Mouse (Mus musculus) urinary bladder, postnatal 14 days (tissue): ENCODE data around the gene Gm4737.
"Not testable (repeated sequence)": the region's sequence is repeated elsewhere in the genome, so short reads cannot be mapped to it uniquely, and the experiment has no call there.

Source experiments
- DNase-seq: peaks from one replicate; pipeline ENCODE4 v3.0.0; 2021; ENCODE audit warnings: low spot score

Gene Gm4737

DNA sequence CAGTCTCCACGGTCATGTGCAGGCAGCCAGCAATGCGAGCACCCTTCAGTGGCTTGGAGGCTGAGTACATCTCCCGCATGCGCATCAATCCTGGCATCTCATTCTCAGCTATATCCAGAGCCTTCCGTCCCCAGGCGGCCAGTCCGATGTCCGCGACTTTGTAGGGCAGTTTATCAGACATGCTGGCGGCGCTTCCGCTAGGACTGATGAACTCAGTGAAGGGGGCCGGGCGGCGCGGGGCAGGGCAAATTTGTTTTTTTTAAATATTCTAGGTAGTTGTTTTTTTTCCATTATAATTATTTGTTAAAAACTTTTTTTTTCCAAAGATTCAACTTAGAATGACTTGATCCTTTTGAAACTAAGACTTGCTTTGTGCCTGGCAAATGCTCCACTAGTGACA lies at the start of gene Gm4737:
Gene Gm4737, minus strand, starts transcription at position 246 of the 400 bp plus-strand sequence.
- not testable (repeated sequence) for DNase-seq

DNA sequence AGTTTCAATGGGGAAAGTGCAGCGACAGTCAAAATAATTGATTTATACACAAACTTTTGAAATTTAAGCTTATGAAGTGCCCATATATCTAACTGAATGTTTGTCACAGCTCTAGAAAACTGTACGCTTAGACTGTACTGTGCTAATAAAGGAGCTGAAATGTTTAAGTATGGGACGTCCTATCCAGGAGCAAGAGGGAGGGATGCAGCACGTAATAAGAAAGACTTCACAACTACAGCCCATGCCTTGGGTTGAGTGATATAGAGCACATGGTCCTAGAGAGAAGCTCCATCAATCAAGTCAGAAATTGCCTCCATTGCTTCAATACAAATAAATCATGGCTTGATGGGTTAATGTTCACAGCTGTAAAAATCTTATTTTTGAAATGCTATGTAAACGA lies 40.9 kb upstream of the Gm4737 start:
- no peak for DNase-seq

DNA sequence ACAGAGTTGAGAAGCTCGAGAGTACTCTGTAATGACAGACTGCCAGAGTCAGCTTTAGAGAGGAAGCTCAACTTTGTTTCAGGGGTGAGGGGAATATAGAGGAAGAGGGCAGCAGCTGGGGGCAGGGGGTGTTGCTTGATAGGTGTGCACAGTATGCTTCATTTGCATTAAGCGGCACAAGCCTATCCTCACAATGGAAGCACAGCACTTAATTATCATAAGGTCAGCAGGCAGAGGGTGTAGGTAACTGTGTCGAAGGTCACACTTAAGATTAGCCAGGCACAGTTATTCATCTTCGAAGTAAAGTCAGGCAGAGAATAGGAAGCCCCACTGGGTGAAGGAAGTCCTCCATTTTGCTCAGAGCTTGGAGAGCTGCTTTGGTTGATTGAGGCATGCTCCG lies 28.2 kb upstream of the Gm4737 start:
- DNase-seq = no peak

DNA sequence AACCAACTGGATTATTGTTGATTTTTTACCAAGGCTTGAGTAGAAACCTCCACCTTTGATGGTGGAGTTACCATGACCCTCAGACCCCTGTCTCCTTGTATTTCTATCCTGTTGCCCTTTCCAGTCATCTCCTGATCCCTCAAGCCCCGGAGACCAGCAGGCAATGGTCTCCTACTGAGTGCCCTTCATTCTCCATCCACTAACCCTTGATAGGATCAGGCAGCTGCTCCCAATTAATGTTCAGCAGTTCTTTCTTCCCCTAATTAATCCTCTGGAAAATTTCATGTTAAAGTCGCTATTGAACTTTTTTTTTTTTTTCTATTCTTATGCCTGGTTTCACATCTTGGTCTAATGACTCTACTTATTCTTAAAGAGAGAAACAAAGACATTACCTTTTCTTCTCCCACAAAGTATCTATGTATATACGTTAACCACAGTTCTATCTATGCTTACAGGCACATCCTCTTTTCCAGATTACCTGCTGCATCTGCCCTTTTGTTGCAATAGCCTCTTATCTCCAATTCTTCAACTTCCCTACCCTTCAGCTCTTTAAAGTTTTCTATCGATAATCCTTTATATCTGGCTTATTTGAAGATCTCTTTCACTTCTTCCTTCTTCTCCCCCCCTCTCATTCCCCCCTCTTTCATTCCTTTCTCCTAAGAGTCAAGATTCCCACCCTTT lies 23.4 kb upstream of the Gm4737 start:
- DNase-seq = no peak

DNA sequence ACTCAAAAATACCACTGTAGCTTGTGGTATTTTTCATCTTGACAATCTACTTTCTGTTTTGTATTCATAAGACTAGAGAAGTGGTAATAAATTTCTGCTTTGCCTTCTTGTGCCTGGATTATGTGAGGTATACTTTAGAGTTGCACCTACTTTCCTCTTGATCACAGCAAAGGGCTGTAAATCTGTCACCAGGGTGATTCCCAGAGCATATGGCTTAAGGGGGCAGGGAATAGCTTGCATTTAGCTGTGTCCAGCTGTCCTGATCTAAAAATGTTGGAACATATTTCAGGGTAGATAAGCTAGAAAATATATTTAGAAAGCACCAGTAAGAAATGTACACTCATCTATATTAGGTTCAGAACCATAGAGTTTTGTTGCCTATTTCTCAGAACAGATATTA lies 18.2 kb upstream of the Gm4737 start:
- DNase-seq = no peak

DNA sequence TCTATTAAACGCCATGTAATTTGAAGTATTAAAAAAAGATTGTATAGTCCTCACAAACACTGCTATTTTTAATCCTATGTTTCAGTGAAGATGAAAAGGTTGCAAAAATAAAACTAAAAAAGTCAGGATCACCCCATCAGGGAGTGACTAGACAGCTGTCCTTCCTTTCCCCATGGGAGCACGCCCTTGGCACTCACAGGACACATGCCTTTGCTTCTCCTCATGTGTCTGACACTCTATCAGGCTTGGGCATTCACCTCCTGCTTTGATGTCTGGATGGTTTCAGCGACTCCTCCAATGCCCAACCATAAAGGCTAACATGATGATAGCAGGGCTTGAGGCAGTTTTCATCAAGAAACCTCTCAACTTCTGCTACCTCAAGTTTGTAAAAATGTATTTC lies 12.1 kb upstream of the Gm4737 start:
- no peak for DNase-seq

DNA sequence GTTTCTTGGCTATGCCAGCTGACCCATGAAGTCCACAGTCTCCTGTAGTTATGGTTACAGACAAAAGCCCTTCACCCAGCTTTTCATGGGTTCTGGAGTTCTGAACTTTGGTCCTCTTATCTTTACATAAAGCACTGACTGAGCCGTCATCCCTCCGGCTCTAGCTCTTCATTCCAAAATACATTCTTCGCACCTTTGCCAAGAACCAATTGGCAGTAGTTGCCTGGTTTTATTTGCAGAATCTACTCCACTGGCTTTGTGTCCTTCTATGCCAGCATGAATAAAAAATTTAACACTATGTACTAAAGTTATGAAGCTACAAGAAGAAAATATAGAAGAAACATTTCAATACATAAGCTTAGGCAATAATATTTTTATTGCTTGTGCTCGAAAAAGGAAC lies 10.4 kb upstream of the Gm4737 start:
- no peak for DNase-seq

DNA sequence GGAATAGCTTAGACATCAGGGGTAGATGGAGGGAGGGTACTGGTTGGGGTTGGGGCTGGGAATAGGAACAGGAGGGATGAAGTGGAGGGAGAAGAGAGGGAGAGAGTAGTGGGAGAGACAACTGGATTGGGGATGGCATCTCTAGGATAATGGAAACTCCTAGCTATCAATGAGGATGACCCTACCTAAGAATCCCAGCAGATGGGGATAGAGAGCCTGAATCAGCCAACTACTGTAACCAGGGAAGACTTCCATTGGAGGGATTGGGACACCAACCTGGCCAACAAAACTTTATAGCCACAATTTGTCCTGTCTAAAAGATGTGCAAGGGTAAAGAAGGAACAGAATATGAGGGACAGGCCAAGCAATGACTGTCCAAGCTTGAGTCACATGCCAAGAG lies 3.7 kb downstream of the Gm4737 start:
- no peak for DNase-seq

DNA sequence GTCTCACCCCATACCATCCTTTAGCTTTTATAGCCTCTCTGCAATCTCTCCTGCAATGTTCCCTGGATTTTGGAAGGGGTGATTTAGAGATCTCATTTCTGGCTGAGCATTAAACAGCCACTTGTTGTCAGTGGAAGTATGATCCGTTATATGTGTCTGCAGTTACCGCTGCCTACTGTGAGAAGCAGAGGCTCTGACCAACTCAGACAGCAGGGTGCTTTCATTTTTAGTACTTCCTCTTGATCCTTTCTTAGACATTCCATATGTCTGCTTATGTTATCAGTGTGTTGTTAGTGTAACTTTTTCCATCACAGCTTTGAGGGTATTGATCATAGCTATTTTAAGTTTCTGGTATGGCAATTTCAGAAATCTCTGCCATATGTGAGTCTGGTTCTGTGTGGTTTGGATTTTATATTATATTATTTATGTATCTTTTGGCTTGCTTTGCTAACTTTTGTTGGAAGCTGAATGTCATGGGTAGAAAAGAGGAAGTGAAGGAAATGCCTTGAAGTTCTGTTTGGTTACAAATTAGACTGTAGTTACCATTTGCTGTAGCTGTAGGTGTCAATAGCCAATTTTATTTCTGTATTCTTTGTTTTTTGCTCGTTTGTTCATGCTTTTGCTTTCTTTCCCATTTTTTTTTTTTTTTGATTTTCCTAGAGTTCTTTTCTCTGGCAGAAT lies 6.1 kb downstream of the Gm4737 start:
- no peak for DNase-seq

DNA sequence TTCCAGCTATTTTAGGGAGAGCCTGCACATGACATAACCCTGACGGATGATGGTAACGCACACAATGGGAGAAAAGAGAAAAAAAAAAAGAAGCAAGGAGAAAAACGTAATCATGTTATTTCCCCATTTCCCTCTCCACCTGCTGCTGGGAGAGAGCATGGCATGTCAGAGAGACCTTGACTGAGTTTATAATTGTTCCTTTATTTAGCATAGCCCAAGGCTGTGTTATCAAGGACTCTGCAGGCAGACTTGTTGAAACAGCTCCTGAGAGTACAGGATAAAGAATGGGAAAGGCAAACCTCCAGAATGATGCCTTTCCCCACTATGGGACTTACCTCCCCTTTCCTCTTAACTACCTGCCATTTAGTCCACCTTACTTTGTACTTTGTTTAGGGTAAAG lies 7.9 kb downstream of the Gm4737 start:
- no peak for DNase-seq

DNA sequence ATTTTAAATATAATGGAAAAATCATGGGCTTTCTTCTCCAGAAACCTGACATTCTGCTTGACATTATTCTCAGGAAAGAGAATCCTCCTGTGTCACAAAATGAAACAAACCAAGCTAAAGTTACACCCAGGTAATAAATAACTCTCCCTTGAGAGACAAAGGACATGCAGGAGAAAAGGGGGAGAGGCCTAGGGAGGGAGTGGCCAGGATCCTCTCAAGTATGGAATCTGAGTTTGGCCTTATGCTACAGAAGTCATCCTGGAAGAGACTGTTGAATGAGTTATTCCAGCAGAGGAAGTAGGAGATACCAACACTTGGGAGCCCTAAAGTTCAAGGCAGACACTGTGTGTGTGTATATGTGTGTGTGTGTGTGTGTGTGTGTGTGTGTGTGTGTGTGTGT lies 32.6 kb downstream of the Gm4737 start:
- no peak for DNase-seq

DNA sequence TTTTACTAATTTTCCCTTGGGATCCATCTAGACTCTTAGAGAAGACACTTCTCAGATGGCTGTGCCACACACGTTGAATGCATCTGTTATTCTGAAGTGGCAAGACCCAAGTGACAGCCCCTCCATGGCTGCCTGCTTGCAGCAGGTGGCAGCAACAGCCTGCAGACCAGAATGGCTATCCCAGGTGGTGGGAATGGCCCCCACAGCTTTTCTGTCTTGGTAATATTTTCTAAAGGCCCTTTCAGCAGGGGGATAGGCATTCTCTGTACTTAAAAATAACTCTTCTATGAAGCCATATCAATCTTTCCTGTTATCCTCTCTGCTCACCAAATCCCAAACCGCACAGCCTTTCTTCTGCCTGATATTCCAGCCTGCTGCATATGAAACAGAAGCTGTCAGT lies 33.5 kb downstream of the Gm4737 start:
- no peak for DNase-seq

DNA sequence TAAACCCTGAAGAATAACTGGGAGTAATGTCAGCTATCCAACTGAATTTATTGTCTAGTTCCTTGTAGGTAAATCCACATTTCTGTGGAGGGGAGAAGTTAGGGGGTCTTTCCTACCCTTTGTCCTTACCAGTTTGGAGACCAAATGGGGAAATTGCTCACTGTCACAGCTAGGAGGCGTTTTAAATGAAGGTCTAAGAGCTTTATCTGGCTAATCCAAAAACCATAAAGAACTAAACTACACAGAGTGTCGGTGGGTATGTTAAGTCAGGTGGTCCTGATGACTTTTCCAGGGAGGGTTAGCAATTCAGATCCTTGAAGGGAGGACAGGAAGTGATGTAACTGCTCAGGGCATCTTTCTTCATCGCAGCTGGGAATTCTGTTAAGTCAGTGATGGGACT lies 34.3 kb downstream of the Gm4737 start:
- DNase-seq = no peak

DNA sequence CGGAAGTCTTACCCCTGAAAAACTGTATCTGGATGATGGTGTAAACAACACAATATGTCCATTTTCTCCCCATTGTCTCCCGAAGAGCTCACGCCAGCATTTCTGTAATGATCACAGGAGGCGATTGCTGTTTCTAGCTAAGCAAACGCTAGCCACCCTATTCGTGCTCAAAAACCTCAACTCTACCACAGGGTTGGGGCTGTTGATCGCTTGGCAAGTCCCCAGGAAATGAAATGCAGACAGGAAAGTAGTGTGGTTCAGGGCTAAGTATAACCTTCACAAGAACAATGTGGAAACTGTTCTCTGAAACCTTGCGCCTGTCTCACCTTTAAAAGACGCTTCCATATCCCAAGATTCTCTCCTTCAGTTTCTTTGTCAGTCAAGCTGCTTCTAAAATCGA lies 34.9 kb downstream of the Gm4737 start, which contains the start of gene Cd96:
Gene Cd96, minus strand, starts transcription at position 232 of the 400 bp plus-strand sequence.
- no peak for DNase-seq

DNA sequence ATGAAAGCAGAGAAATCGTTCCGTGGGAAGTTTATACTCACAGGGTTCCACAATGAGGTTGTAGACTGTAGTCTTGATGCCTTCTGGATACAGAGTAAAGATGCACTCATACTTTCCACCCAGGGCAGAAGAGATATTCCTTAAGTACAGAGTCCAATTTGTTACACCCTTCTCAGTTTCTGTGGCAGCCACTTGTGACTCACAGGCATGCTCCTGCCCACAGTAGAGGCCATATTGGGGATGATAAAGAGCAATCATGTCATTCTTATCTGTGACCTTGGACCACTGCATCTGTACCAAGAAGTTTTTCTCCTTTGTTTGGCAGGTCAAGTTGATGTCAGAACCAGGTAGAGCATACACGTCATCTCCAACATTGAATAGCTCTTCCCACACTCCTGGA lies 37.2 kb downstream of the Gm4737 start:
- no peak for DNase-seq

DNA sequence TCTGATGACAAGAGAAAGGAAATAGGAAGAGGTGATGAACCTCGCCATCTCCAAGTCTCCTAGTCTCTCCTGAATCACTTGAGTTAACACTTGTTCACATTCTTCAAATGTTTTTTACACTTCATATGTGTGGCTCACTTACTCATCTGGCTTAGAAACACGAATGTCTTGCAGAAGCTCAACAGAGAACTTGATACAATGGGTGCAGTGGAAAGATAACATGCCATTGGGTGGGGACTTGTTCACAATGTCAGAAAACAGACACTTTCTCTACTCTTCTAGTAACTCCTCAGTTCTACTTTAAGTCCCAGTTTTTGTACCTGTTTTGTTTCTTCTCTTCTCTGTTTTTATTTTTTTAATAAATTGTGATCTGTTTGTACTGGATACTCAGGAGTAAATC lies 40.1 kb downstream of the Gm4737 start:
- no peak for DNase-seq

DNA sequence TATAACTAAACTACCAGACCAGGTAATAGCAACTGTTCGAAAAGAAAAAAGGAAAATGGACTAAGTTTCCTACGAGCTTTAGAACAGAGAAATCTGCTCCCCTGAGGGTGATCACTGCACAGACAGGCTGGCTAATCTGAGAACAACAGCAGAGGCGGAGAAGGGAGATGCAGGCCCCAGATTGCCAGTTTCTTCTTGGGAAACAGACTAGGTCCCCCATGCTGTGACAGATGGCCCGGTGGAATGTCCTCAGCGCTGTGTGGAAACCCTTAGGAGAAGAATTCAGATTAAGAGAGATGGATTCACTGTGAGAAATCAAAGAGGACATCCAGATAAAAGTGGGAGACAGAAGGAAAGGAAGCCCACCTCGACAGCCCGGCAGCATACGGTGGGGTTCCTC lies 45.3 kb downstream of the Gm4737 start:
- DNase-seq = no peak

DNA sequence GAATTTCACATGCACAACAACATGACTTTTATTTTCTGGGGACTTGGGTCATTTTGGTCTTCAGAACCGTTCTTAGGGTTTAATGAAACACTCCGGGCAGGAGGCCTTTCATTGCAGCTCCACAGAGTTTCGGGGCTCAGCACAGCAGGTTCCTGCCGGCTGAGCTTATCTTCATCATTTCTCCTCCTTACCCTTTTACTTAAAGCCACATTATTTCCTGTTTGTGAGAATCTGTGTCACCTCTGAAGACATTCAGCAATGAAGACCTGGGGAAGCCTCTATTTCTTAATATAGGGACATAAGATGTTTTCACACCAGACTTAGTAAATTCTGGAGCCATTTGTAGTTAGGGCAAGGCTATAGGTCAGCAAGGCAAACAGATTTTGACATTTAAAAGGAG lies 47.4 kb downstream of the Gm4737 start:
- DNase-seq = no peak

DNA sequence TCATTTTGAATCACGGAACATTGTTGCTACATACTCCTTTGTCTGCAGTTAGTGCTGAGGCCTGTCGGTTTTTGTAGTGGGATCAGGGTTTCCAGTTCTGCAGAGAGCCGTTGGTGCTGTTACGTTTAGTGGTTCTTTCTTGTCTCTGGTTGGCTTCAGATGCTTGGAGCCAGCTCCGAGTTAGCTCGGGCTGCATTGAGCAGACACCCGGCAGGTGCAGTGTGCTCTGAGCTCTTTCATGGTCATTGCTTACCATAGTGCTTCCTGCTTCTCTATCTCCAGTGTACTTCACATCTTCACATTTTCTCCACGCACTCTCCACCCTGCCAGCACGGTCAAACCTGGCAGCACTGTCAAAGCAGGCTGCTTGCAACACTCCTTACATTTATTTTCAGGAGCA lies 50.4 kb downstream of the Gm4737 start:
- no peak for DNase-seq
